Mouse (Mus musculus) heart, adult 2 months (tissue): Measurements from ENCODE around the gene Trp53bp2.

ENCODE experiments used
- CTCF ChIP-seq: fragments of 200-600 bp; IDR thresholded peaks from 2 replicates; pipeline ENCODE4 v1.8.1; 2022; ENCODE audit warnings: antibody characterized with exemption, mild to moderate bottlenecking, moderate library complexity
- EP300 ChIP-seq: fragments of 200-500 bp; IDR thresholded peaks from 2 replicates; pipeline ENCODE4 v1.6.1; 2011; ENCODE audit warnings: low read depth, low read length, control low read depth; ENCODE audit not compliant: insufficient read depth
- POLR2A ChIP-seq: fragments of 200-500 bp; IDR thresholded peaks from 2 replicates; pipeline ENCODE4 v1.6.1; 2011; ENCODE audit warnings: mild to moderate bottlenecking, low read depth, low read length, control low read depth; ENCODE audit not compliant: insufficient read depth

DNA sequence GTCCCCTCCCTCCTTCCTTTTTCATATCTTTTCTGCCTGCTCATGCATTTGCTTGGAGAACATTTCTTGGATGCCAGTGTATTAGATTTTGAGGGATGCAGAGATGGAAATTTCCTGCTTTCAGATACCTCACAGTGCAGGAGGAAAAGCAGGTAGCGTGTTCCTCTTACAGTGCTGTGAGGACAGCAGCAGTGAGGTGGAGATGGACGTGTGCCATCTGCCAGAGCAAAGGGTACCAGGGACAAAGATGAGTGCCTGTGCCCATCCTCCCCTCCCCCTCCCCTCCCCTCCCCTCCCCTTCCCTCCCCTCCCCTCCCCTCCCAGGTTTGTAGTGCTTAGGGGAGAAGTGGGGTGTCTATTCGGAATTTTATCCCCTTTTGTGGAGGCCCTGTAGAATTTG is 20.9 kb downstream of the Trp53bp2 start:
- TF ChIP-seq EP300 (no peak), CTCF (no peak), POLR2A (no peak)
